Mouse (Mus musculus): ENCODE measurements around the gene Cenpn. TPM values are rescaled to one million over a fixed set of nuclear protein-coding genes. Genes with fewer than 3 reads are reported as not detected.

Gene Cenpn
- polyA plus RNA-seq (2012; rRNA removed), result 6.6 and 7.8 TPM in 2 replicates

GRCm38 (mm10) chr8:116921337-116922059 lies at the start of gene Cenpn, which contains the start of gene Cmc2:
Gene Cenpn, plus strand, starts transcription at chr8:116921730.
Gene Cmc2, minus strand, starts transcription at chr8:116921455.

GRCm38 (mm10) chr8:116943161-116943554 lies 21.6 kb downstream of the Cenpn start, which contains the start of gene Atmin:
Gene Atmin, plus strand, starts transcription at chr8:116943393.

GRCm38 (mm10) chr8:116978631-116979256 lies 57.2 kb downstream of the Cenpn start, which contains the start of gene 1700030J22Rik:
Gene 1700030J22Rik, minus strand, starts transcription at chr8:116978959.

Other genes starting within 250 kb of the Cenpn start
- gene Cdyl2, start 188.7 kb upstream of the Cenpn start, polyA plus RNA-seq (2012; rRNA removed), result 2.4 and 2.5 TPM in 2 replicates
- 10.2 and 11.7 TPM in 2 replicates for gene Cmc2, start 275 bp upstream of the Cenpn start, polyA plus RNA-seq (2012; rRNA removed)
- 21.7 and 21.8 TPM in 2 replicates for gene Atmin, start 21.7 kb downstream of the Cenpn start, polyA plus RNA-seq (2012; rRNA removed)
- 5.9 and 6.9 TPM in 2 replicates for gene 1700030J22Rik, start 57.2 kb downstream of the Cenpn start, polyA plus RNA-seq (2012; rRNA removed)
- gene Gcsh, start 71.8 kb downstream of the Cenpn start, polyA plus RNA-seq (2012; rRNA removed), result 55.2 and 64.8 TPM in 2 replicates
- 0.03 and 0.04 TPM in 2 replicates for gene Pkd1l2, start 160.7 kb downstream of the Cenpn start, polyA plus RNA-seq (2012; rRNA removed)
- 0.09 and 0.13 TPM in 2 replicates for gene Bco1, start 174.1 kb downstream of the Cenpn start, polyA plus RNA-seq (2012; rRNA removed)
- 10.8 and 11.1 TPM in 2 replicates for gene Gan, start 236.4 kb downstream of the Cenpn start, polyA plus RNA-seq (2012; rRNA removed)